Mouse (Mus musculus): ENCODE measurements around the gene Gm10912. TPM values are rescaled to one million over a fixed set of nuclear protein-coding genes. Genes with fewer than 3 reads are reported as not detected.
"Not testable (repeated sequence)": the region's sequence is repeated elsewhere in the genome, so short reads cannot be mapped to it uniquely, and the experiment has no call there.

Gene Gm10912
- polyA plus RNA-seq, 1 experiment from 2014 or later, result not detected

DNA sequence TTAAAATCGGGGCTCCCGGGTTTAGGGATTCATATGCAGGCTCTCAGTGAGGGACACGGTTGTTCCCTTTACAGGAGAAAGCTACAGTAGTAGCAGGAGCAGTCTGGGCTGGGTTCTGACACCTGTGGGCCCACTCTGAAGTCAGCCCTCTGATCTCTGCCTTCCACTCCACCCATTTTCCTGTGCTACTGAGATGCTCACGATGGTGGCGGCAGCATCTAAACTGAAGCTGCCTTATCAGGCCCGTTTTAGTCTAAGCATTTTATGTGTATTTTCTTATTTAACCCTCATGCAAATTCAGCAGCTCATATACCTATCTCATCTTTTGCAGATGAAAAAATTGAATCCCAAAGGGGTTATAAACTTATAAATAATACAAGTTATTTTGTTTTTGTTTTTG is 39.2 kb downstream of the Gm10912 start:
- no peak for DNase-seq (ENCODE audit: low spot score)

GRCm38 (mm10) chr2:104109021-104109420 is 43.4 kb downstream of the Gm10912 start:
- H3K36me3 ChIP-seq (replicated peaks; ENCODE audit: control insufficient read depth, insufficient read depth); H3K27me3 ChIP-seq (ENCODE audit: control insufficient read depth, insufficient read depth, low read length); H3K9me3 ChIP-seq (ENCODE audit: control insufficient read depth, low read length); ATAC-seq (ENCODE audit: low FRiP score); H3K4me1 ChIP-seq (replicated peaks; ENCODE audit: control insufficient read depth, insufficient read depth, low read length); H3K9ac ChIP-seq; DNase-seq (ENCODE audit: low spot score); H3K4me2 ChIP-seq (replicated peaks); H3K27ac ChIP-seq; H3K4me3 ChIP-seq (replicated peaks; ENCODE audit: low read length): not testable (repeated sequence)
- 96% methylated on average over 2 of the region's 2 CpGs for WGBS

More for the DNA sequence above, 39.2 kb downstream of the Gm10912 start:
- H3K4me3 ChIP-seq (replicated peaks; ENCODE audit: low read length), result no peak overlapping the region
- no peaks in the 10 kb centered on the region for H3K27me3 ChIP-seq (ENCODE audit: control insufficient read depth, insufficient read depth, low read length)
- no peak overlapping the region for H3K27ac ChIP-seq
- WGBS, result 90% methylated on average over 6 of the region's 6 CpGs
- H3K4me1 ChIP-seq (replicated peaks; ENCODE audit: control insufficient read depth, insufficient read depth, low read length), result no peaks in the 10 kb centered on the region
- no peak overlapping the region for H3K4me2 ChIP-seq (replicated peaks)
- no peak overlapping the region for H3K9ac ChIP-seq
- H3K9me3 ChIP-seq (ENCODE audit: control insufficient read depth, low read length), result no peaks in the 10 kb centered on the region
- no peak for ATAC-seq (ENCODE audit: low FRiP score)
- no peaks in the 10 kb centered on the region for H3K36me3 ChIP-seq (replicated peaks; ENCODE audit: control insufficient read depth, insufficient read depth)

DNA sequence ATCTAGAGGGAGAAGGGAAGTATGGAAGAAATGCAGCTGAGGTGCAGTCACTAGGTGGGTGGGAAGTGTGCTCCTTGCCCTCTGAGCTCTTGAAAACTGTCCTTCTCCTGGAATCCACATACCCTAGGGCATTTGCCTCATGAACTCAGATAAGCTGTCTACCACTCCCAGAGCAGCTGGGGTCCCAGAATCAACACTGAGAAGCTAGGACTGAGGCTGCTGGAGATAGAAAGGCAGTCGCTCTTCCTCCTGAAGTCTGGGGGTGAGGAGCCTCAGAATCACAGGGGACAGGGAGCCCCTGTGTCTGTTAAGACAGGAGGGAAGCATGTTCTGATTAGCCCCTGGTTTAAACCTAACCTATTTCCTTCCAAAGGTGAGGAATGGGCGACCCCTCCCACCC is 43.9 kb downstream of the Gm10912 start:
- no peaks in the 10 kb centered on the region for H3K4me1 ChIP-seq (replicated peaks; ENCODE audit: control insufficient read depth, insufficient read depth, low read length)
- 70% methylated on average over 2 of the region's 2 CpGs for WGBS
- DNase-seq (ENCODE audit: low spot score) (no peak), ATAC-seq (ENCODE audit: low FRiP score) (no peak)
- no peak overlapping the region for H3K4me2 ChIP-seq (replicated peaks)
- H3K9ac ChIP-seq, result no peak overlapping the region
- no peak overlapping the region for H3K27ac ChIP-seq
- H3K9me3 ChIP-seq (ENCODE audit: control insufficient read depth, low read length), result no peaks in the 10 kb centered on the region
- H3K4me3 ChIP-seq (replicated peaks; ENCODE audit: low read length), result no peak overlapping the region
- H3K27me3 ChIP-seq (ENCODE audit: control insufficient read depth, insufficient read depth, low read length), result no peaks in the 10 kb centered on the region
- no peaks in the 10 kb centered on the region for H3K36me3 ChIP-seq (replicated peaks; ENCODE audit: control insufficient read depth, insufficient read depth)

- Histone ChIP-seq H3K9me3 (ENCODE audit: control insufficient read depth, low read length) (no peaks in the 10 kb centered on the region), H3K27ac (no peak overlapping the region), H3K9ac (no peak overlapping the region), H3K4me2 (replicated peaks) (no peak overlapping the region), H3K4me1 (replicated peaks; ENCODE audit: control insufficient read depth, insufficient read depth, low read length) (no peaks in the 10 kb centered on the region), H3K27me3 (ENCODE audit: control insufficient read depth, insufficient read depth, low read length) (no peaks in the 10 kb centered on the region), H3K4me3 (replicated peaks; ENCODE audit: low read length) (no peak overlapping the region), H3K36me3 (replicated peaks; ENCODE audit: control insufficient read depth, insufficient read depth) (no peaks in the 10 kb centered on the region)
- no peak for ATAC-seq (ENCODE audit: low FRiP score)
- 89% methylated on average over 4 of the region's 4 CpGs for WGBS
- no peak for DNase-seq (ENCODE audit: low spot score)
Measured at GRCm38 (mm10) chr2:104110031-104110430, 44.4 kb downstream of the Gm10912 start.

DNA sequence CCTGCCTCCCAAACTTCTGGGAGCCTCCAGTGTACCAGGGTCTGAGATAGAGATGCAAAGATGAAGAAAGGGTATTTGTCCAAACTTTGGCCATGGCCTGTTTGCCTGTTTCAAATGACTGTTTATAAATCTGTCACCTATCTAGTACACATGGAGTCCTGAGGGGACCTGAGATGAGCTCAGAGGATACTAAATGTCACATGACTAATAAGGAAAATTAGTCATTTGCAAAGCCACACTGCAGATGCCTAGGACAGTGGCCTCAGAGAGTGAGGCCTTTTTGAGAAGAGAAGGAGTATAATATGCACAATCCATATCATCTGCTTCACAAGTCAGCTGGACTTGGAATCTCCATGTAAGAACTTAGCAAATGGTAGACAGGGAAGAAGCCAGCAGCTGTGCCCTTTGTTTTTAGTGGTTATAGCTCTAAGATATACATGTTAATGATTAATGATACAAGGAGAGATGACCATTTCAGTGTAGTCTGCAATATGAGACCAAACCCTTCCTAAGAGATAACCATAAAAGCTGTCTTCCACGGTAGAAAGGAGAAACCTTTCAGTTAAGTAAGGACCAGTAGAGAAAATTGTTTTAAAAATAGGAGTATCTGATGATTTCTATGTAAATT is 45.7 kb downstream of the Gm10912 start:
- ATAC-seq (ENCODE audit: low FRiP score); H3K27me3 ChIP-seq (ENCODE audit: control insufficient read depth, insufficient read depth, low read length); H3K4me1 ChIP-seq (replicated peaks; ENCODE audit: control insufficient read depth, insufficient read depth, low read length); H3K36me3 ChIP-seq (replicated peaks; ENCODE audit: control insufficient read depth, insufficient read depth); H3K9me3 ChIP-seq (ENCODE audit: control insufficient read depth, low read length); H3K27ac ChIP-seq; H3K9ac ChIP-seq; H3K4me3 ChIP-seq (replicated peaks; ENCODE audit: low read length); H3K4me2 ChIP-seq (replicated peaks); DNase-seq (ENCODE audit: low spot score): not testable (repeated sequence)
- no CpG with 5 or more reads among the region's 1 CpGs for WGBS

- H3K9me3 ChIP-seq (ENCODE audit: control insufficient read depth, low read length); H3K27ac ChIP-seq; DNase-seq (ENCODE audit: low spot score); H3K4me2 ChIP-seq (replicated peaks); H3K36me3 ChIP-seq (replicated peaks; ENCODE audit: control insufficient read depth, insufficient read depth); H3K4me1 ChIP-seq (replicated peaks; ENCODE audit: control insufficient read depth, insufficient read depth, low read length); H3K27me3 ChIP-seq (ENCODE audit: control insufficient read depth, insufficient read depth, low read length); H3K4me3 ChIP-seq (replicated peaks; ENCODE audit: low read length); ATAC-seq (ENCODE audit: low FRiP score); H3K9ac ChIP-seq: not testable (repeated sequence)
Measured at GRCm38 (mm10) chr2:104113563-104113962, 47.9 kb downstream of the Gm10912 start.

DNA sequence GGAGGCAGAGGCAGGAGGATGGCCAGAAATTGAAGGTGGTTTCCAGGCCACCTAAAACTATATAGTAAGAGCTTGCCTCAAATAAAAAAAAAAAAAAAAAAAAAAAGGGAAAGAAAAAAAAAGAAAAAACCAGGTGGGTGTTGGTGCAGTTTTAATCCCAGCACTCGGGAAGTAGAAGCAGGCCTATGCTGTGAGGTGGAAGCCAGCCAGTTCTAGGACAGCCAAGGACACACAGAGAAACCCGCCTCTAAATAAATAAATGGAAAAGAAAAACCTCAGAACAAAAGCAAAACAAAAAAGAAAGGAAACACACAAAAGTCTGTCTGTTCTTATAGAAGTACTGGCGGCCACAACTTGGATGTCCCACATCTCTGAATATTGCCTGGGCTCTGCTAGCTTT is 49.3 kb downstream of the Gm10912 start:
- 81% methylated on average over 3 of the region's 3 CpGs for WGBS
- Histone ChIP-seq H3K4me2 (replicated peaks) (no peak overlapping the region), H3K27me3 (ENCODE audit: control insufficient read depth, insufficient read depth, low read length) (no peaks in the 10 kb centered on the region), H3K9ac (no peak overlapping the region), H3K36me3 (replicated peaks; ENCODE audit: control insufficient read depth, insufficient read depth) (no peaks in the 10 kb centered on the region), H3K27ac (no peak overlapping the region), H3K9me3 (ENCODE audit: control insufficient read depth, low read length) (no peaks in the 10 kb centered on the region), H3K4me3 (replicated peaks; ENCODE audit: low read length) (no peak overlapping the region), H3K4me1 (replicated peaks; ENCODE audit: control insufficient read depth, insufficient read depth, low read length) (no peaks in the 10 kb centered on the region)
- DNase-seq (ENCODE audit: low spot score) (no peak), ATAC-seq (ENCODE audit: low FRiP score) (no peak)

Other genes with a start within 250 kb of the Gm10912 start
- gene Lmo2, start 107.8 kb upstream of the Gm10912 start, polyA plus RNA-seq (2014; fragmentation: Nextera tagmentation; extraction: Ambion mirVana), result 48.1 and 49.8 TPM in 2 replicates
- gene Fbxo3, start 38.1 kb upstream of the Gm10912 start, polyA plus RNA-seq (2014; fragmentation: Nextera tagmentation; extraction: Ambion mirVana), result 68.3 and 76.8 TPM in 2 replicates
- 2.5 and 2.9 TPM in 2 replicates for gene 4931422A03Rik, start 37.5 kb upstream of the Gm10912 start, polyA plus RNA-seq (2014; fragmentation: Nextera tagmentation; extraction: Ambion mirVana)
- gene Gm10799, start 2.7 kb downstream of the Gm10912 start, polyA plus RNA-seq (2014; fragmentation: Nextera tagmentation; extraction: Ambion mirVana), result not detected in 2 replicates
- gene Cd59b, start 4.0 kb downstream of the Gm10912 start, polyA plus RNA-seq (2014; fragmentation: Nextera tagmentation; extraction: Ambion mirVana), result 3.2 and 3.3 TPM in 2 replicates
- 14.9 and 16.6 TPM in 2 replicates for gene Cd59a, start 30.0 kb downstream of the Gm10912 start, polyA plus RNA-seq (2014; fragmentation: Nextera tagmentation; extraction: Ambion mirVana)
- gene A930018P22Rik, start 56.9 kb downstream of the Gm10912 start, polyA plus RNA-seq (2014; fragmentation: Nextera tagmentation; extraction: Ambion mirVana), result not detected in 2 replicates